Mouse (Mus musculus): ENCODE measurements around the gene Foxr1. TPM values are rescaled to one million over a fixed set of nuclear protein-coding genes. Genes with fewer than 3 reads are reported as not detected.
"Not testable (repeated sequence)": the region's sequence is repeated elsewhere in the genome, so short reads cannot be mapped to it uniquely, and the experiment has no call there.

Gene Foxr1
- polyA plus RNA-seq, 1 experiment from 2014 or later, result not detected

DNA sequence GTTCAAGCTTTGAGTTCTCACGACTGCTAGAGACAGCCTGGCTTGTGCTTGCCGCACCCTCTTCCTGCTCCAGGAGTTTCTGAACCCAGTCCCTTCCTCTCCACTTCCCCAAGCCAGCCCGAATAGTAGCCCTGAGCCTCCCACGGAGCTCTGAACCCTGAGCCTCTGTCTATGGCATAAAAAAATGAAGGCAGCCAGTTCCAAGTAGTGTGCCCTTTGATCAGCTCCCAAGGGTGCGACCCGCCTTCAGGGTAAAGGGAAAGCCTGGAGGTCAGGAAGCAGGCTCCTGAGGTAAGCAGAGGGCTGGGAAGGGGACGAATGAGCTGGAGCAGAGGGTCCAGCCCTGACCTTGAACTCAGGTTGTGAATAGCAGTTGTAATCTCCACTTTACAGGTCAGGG lies 27.3 kb upstream of the Foxr1 start:
- no peak overlapping the region for H3K27ac ChIP-seq (ENCODE audit: low read depth, low read length)
- no peak overlapping the region; the same call in 1 of the 2 replicates for H3K4me2 ChIP-seq (replicated peaks; ENCODE audit: low read depth)
- 28% methylated on average over 7 of the region's 7 CpGs for WGBS
- H3K27me3 ChIP-seq (replicated peaks; ENCODE audit: control insufficient read depth, insufficient read depth, low read length), result no peaks in the 10 kb centered on the region
- no peaks in the 10 kb centered on the region for H3K9me3 ChIP-seq (ENCODE audit: control insufficient read depth)
- no peak overlapping the region for H3K4me3 ChIP-seq (ENCODE audit: low read depth, low read length)
- H3K36me3 ChIP-seq (ENCODE audit: control insufficient read depth, insufficient read depth), result no peaks in the 10 kb centered on the region
- H3K9ac ChIP-seq (ENCODE audit: low read depth, low read length), result no peak overlapping the region
- TF ChIP-seq CTCF (IDR thresholded peaks at IDR 0.05; ENCODE audit: low read depth), result no peak
- ATAC-seq, result peak; percentile 47
- no peaks in the 10 kb centered on the region; the same call in 1 of the 2 replicates for H3K4me1 ChIP-seq (replicated peaks; ENCODE audit: control insufficient read depth, insufficient read depth, low read length)

DNA sequence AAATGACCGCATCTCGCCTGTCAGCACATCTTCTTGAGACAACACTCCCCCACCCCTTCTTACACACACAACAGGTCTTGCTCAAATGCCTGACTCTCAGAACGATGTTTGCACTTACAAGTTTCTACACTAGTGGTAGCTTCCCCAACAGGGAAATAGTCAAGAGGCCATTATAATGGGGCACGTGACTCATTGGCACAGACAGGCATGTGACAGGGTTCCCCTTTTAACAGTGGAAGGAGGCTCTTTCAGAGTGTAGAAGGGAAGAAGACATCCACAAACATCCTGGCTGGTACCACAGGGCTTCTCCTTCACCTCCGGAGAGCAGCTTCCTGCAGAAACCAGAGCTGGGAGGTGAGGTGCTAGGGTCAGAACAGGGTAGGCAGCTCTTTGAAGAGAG lies 21.0 kb upstream of the Foxr1 start:
- no peak overlapping the region for H3K9ac ChIP-seq (ENCODE audit: low read depth, low read length)
- no peak overlapping the region for H3K27ac ChIP-seq (ENCODE audit: low read depth, low read length)
- 72% methylated on average over 5 of the region's 5 CpGs for WGBS
- H3K9me3 ChIP-seq (ENCODE audit: control insufficient read depth), result no peaks in the 10 kb centered on the region
- H3K4me2 ChIP-seq (replicated peaks; ENCODE audit: low read depth), result no peak overlapping the region
- no peak for TF ChIP-seq CTCF (IDR thresholded peaks at IDR 0.05; ENCODE audit: low read depth)
- no peaks in the 10 kb centered on the region for H3K36me3 ChIP-seq (ENCODE audit: control insufficient read depth, insufficient read depth)
- H3K4me1 ChIP-seq (replicated peaks; ENCODE audit: control insufficient read depth, insufficient read depth, low read length), result no peaks in the 10 kb centered on the region
- ATAC-seq, result no peak
- no peaks in the 10 kb centered on the region for H3K27me3 ChIP-seq (replicated peaks; ENCODE audit: control insufficient read depth, insufficient read depth, low read length)
- H3K4me3 ChIP-seq (ENCODE audit: low read depth, low read length), result no peak overlapping the region

DNA sequence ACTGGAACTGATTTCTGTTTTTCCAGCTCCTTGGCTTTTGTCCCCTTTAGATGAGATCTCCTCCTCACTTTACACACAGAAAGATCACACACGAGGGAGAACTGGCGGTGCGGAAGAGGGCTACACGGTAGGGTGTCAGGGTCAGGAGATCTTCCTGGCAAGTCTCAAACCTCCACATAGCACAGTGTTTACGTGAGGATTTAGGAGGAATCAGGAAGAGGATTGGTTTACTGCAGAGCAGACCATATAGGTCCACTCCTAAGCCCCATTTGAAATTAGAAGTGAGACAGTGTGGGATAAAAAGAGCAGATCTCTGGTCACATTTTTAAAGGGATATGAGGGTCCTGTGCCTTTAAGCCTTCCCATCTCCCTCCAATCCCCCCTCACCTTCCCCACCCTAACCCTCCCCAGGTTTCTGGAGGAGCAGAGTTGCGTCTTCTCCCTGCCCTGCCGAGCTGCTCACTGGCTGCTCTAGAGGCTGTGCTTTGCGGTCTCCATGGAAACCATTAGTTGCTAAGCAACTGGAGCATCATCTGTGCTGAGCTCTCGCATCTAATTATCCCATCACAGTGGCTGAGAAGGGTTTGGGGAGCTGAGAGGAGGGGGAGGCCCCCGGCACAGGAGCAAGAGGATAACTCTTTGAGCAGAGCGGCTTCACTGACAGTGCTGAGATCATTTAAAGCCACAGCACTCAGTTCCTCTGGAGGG lies 16.3 kb upstream of the Foxr1 start:
- Histone ChIP-seq H3K4me3 (ENCODE audit: low read depth, low read length) (no peak overlapping the region), H3K27ac (ENCODE audit: low read depth, low read length) (no peak overlapping the region), H3K9ac (ENCODE audit: low read depth, low read length) (no peak overlapping the region), H3K4me1 (replicated peaks; ENCODE audit: control insufficient read depth, insufficient read depth, low read length) (no peaks in the 10 kb centered on the region), H3K36me3 (ENCODE audit: control insufficient read depth, insufficient read depth) (no peaks in the 10 kb centered on the region), H3K4me2 (replicated peaks; ENCODE audit: low read depth) (no peak overlapping the region), H3K27me3 (replicated peaks; ENCODE audit: control insufficient read depth, insufficient read depth, low read length) (no peaks in the 10 kb centered on the region; the same call in 1 of the 2 replicates), H3K9me3 (ENCODE audit: control insufficient read depth) (no peaks in the 10 kb centered on the region)
- TF ChIP-seq CTCF (IDR thresholded peaks at IDR 0.05; ENCODE audit: low read depth), result no peak
- ATAC-seq, result no peak
- WGBS, result 10% methylated on average over 11 of the region's 11 CpGs

DNA sequence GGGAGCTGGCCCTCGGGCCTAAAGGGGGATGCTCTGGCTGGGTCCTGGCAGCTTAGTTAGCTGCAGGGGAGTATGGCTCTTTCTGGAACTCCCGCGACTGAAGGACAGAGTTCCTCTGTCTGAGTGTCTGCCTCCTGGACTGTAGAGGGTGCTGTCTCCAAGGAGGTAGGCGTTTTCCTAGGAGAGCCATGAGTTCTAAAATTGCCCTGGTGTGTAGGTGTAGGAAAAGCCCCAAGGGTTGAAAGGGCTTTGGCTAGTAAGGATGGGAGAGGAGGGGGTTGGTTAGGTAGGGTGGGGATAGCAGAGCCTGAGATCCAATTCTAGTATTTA lies 13.9 kb upstream of the Foxr1 start, which contains the start of gene Upk2:
TSS of gene Upk2 (minus strand) at position 86 of the 330 bp plus-strand sequence.
- Histone ChIP-seq H3K9ac (ENCODE audit: low read depth, low read length) (no peak within 1 kb of the TSS), H3K36me3 (ENCODE audit: control insufficient read depth, insufficient read depth) (no peaks in the 10 kb centered on the region), H3K4me3 (ENCODE audit: low read depth, low read length) (no peak within 1 kb of the TSS), H3K27me3 (replicated peaks; ENCODE audit: control insufficient read depth, insufficient read depth, low read length) (no peaks in the 10 kb centered on the region; the same call in 1 of the 2 replicates), H3K9me3 (ENCODE audit: control insufficient read depth) (no peaks in the 10 kb centered on the region), H3K4me2 (replicated peaks; ENCODE audit: low read depth) (peak within 1 kb of the TSS; percentile 30; the same call in 1 of the 2 replicates), H3K27ac (ENCODE audit: low read depth, low read length) (no peak within 1 kb of the TSS), H3K4me1 (replicated peaks; ENCODE audit: control insufficient read depth, insufficient read depth, low read length) (no peaks in the 10 kb centered on the region)
- ATAC-seq, result no peak
- WGBS, result 26% methylated on average over 4 of the region's 4 CpGs
- TF ChIP-seq CTCF (IDR thresholded peaks at IDR 0.05; ENCODE audit: low read depth), result peak; percentile 62

DNA sequence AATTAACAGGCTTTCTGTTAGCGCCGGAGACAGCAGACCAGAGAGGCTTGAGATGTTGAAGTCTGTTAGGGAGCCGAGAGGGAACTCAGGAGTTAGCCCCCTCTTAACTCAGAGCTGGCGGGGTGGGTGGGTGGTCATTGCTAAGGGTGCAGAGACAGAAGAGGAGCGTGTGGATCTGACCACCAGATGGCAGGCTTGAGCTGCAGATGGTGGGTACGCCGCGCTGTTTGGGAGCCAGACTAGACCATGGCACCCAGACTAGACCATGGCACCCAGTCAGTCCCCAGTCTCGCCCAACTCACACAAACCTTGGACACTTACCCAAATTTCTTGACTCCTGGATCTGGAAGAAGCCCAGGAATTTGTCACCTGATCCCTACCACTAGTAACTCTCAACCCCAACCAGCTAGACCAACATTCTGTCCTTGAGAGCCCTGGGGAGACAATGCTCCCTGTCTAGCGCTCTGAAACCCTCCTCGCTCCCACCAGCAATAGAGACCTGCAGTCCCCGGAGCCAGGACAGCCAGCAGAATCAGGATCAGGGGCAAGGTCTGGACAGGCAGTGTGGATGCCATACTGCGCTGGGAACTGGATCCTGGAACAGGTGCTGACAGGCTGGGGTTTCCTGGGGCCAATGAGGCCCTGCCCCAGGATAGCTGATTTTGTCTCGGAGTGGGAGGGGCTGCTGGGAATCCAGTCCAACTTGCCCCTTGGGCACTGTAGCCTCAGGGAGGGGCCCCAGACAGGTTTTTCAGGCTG lies 13.4 kb upstream of the Foxr1 start:
- H3K9me3 ChIP-seq (ENCODE audit: control insufficient read depth), result no peaks in the 10 kb centered on the region
- no peaks in the 10 kb centered on the region; the same call in 1 of the 2 replicates for H3K27me3 ChIP-seq (replicated peaks; ENCODE audit: control insufficient read depth, insufficient read depth, low read length)
- H3K4me3 ChIP-seq (ENCODE audit: low read depth, low read length), result no peak overlapping the region
- H3K27ac ChIP-seq (ENCODE audit: low read depth, low read length), result no peak overlapping the region
- H3K4me1 ChIP-seq (replicated peaks; ENCODE audit: control insufficient read depth, insufficient read depth, low read length), result no peaks in the 10 kb centered on the region
- H3K9ac ChIP-seq (ENCODE audit: low read depth, low read length), result no peak overlapping the region
- no peaks in the 10 kb centered on the region for H3K36me3 ChIP-seq (ENCODE audit: control insufficient read depth, insufficient read depth)
- peak; percentile 94 for TF ChIP-seq CTCF (IDR thresholded peaks at IDR 0.05; ENCODE audit: low read depth)
- peak; percentile 77 for ATAC-seq
- 9% methylated on average over 14 of the region's 14 CpGs for WGBS
- peak overlapping the region; percentile 30; the same call in 1 of the 2 replicates for H3K4me2 ChIP-seq (replicated peaks; ENCODE audit: low read depth)

DNA sequence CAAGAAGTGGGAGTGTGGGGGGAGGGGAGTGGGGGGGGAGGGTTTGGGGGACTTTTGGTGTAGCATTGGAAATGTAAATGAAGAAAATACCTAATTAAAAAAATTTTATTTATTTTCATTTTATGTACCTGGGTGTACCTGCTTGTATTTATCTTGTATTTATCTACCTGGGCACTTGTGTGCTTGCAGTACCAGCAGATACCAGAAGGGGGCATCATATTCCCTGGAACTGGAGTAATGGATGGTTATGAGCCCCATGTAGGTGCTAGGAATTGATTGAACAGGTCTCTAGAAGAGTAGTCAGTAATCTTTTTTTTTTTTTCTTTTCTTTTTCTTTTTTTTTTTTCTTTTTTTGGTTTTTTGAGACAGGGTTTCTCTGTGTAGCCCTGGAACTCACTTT lies 9.5 kb upstream of the Foxr1 start:
- Histone ChIP-seq H3K4me1 (replicated peaks; ENCODE audit: control insufficient read depth, insufficient read depth, low read length) (no peaks in the 10 kb centered on the region), H3K4me3 (ENCODE audit: low read depth, low read length) (no peak overlapping the region), H3K9ac (ENCODE audit: low read depth, low read length) (no peak overlapping the region), H3K9me3 (ENCODE audit: control insufficient read depth) (no peaks in the 10 kb centered on the region), H3K27ac (ENCODE audit: low read depth, low read length) (no peak overlapping the region), H3K4me2 (replicated peaks; ENCODE audit: low read depth) (no peak overlapping the region), H3K36me3 (ENCODE audit: control insufficient read depth, insufficient read depth) (no peaks in the 10 kb centered on the region), H3K27me3 (replicated peaks; ENCODE audit: control insufficient read depth, insufficient read depth, low read length) (no peaks in the 10 kb centered on the region; the same call in 1 of the 2 replicates)
- peak; percentile 54 for TF ChIP-seq CTCF (IDR thresholded peaks at IDR 0.05; ENCODE audit: low read depth)
- no peak for ATAC-seq

DNA sequence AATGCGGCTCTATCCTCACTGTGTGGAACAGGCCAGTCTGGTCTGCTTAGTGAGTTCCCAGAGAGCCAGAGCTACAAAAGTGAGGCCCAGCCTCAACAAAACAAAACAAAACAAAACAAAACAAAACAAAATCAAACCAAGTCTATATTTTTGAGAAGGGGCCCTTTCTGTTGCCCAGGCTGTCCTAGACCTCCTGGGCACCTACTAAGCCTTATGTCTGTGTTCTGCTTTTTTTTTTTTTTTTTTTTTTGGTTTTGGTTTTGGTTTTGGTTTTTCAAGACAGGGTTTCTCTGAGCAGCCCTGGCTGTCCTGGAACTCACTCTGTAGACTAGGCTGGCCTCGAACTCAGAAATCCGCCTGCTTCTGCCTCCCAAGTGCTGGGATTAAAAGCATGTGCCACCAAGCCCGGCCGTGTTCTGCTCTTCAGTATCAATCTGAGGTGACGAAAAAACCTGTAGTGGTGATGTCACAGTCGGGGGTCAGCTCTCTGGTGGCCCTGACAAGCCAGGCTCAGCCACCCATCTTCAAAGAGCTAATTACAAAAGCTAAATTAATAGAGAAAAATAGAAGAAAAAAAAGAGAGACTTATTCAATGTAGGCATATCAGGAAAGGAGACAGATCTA lies 3.6 kb upstream of the Foxr1 start:
- not testable (repeated sequence) for H3K27me3 ChIP-seq (replicated peaks; ENCODE audit: control insufficient read depth, insufficient read depth, low read length); H3K9me3 ChIP-seq (ENCODE audit: control insufficient read depth); ATAC-seq; H3K4me2 ChIP-seq (replicated peaks; ENCODE audit: low read depth); H3K27ac ChIP-seq (ENCODE audit: low read depth, low read length); H3K4me3 ChIP-seq (ENCODE audit: low read depth, low read length); H3K9ac ChIP-seq (ENCODE audit: low read depth, low read length); H3K36me3 ChIP-seq (ENCODE audit: control insufficient read depth, insufficient read depth); H3K4me1 ChIP-seq (replicated peaks; ENCODE audit: control insufficient read depth, insufficient read depth, low read length)
- 86% methylated on average over 7 of the region's 7 CpGs for WGBS
